Mouse (Mus musculus) yolk sac, embryonic 10.5 days (tissue): ENCODE measurements around the gene Nmbr.
A peak's percentile ranks its signal among the peaks of the same experiment; 100 is the strongest.

Experiments used
- DNase-seq: peaks from one replicate; pipeline ENCODE4 v3.0.0-alpha.2; 2017; ENCODE audit warnings: low spot score

The Nmbr gene

DNA sequence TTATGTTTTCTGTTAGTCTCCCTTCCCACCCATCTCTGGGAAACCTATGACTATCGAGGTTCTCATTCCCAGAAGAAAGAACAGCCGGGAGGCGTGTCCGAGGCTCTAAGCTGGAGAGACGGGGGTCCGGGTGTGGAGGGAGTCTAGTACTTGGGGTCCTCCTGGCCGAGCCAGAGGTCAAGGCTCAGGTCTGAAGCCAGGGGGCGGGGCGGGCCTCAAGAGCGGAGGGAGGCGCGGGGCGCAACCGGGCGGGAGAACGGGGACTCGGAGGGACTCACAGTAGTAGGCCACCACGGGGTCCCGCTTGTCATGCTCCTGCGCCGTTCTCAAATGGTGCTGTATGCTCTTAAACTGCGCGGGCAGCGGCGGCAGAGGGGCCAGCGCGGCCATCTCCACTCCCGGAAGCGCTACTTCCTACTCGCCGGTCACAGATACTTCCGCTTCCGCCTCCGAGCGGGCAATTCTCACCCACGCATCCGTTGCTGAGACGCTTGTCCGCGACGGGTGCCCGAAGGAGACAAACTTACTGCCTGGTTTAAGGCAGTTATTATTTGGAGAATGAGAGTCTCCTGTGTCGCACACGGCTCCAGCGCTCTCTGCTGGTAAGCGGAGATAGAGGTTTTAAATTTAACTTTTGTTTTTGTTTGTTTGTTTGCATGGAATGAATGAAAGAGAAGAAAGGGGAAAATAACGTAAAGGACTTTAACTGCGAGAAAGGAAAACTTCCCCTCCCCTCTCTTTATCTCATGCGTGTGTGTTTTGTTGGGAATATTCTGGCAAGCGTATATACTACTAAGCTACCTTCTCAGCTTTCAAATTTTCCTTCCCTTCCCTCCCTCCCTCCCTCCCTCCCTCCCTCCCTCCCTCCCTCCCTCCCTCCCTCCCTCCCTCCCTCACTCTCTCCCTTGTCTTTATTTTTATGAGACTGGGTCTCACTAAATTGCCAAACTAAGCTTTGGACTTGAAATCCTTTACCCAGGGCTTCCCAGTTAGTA lies at the start of gene Nmbr, which contains the start of gene Vta1:
Gene Nmbr (plus strand): TSS at position 520 of the 995 bp plus-strand sequence.
Gene Vta1 (minus strand): TSS at position 489 of the 995 bp plus-strand sequence.
- peak; percentile 94 for DNase-seq

GRCm38 (mm10) chr10:14660875-14661274 lies 44.5 kb upstream of the Nmbr start:
- no peak for DNase-seq

GRCm38 (mm10) chr10:14666147-14666546 lies 39.2 kb upstream of the Nmbr start:
- no peak for DNase-seq

DNA sequence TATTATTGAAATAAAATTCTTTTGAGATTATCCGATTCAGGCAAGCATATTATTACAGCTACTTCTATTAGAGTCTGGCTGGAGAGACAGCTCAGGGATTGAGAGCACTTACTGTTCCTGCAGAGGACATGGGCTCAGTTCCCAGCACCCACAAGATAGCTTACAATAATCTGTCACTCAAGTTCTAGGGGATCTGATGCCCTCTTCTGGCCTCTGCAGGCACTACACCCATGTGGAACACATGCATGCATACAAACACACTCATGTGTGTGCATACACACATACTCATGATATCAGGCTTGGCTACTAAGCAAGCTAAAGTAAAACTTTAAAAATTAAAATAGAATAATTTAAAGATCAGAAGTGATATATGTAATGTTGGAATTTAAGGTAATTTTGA lies 19.7 kb upstream of the Nmbr start:
- DNase-seq = no peak

GRCm38 (mm10) chr10:14688785-14689442 lies 16.5 kb upstream of the Nmbr start:
- DNase-seq = no peak

DNA sequence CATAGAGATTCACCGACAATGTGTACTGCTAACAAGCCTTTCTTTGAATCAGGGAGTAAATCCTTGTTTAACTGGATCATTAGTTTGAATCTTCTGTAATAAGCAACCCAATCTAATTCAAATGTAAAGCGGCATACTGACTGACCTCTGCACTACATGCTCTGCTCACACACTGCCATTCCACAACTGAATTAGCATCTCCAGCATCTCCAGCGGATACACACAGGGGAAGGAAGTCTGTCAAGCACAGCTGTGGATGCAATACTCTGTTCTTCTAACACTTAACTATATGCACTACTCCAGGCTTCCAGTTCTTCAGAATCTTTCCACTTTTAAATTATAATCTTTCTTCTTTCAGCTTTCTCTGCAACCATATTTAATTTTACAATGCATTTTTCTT lies 15.0 kb upstream of the Nmbr start:
- no peak for DNase-seq

DNA sequence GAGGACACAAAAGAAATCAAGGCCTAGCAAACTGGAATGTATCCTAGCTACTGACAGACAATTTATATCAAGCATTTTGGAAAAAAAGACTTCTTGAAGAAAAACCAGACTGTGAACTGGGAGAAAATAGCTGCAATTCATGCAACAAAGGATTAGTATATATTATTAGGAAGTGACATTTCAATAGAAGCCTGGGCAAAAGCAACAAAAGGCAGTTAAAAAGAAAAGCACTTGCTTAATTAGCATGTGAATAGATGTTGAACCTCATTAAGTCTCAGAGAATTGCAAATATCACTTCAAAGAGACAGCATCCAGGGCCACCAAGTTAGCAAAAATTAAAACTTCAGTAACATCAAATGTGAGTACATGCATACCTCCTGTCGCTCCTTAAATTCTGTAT lies 2.2 kb upstream of the Nmbr start:
- no peak for DNase-seq

GRCm38 (mm10) chr10:14703830-14704420 lies 1.5 kb upstream of the Nmbr start:
- DNase-seq = no peak

DNA sequence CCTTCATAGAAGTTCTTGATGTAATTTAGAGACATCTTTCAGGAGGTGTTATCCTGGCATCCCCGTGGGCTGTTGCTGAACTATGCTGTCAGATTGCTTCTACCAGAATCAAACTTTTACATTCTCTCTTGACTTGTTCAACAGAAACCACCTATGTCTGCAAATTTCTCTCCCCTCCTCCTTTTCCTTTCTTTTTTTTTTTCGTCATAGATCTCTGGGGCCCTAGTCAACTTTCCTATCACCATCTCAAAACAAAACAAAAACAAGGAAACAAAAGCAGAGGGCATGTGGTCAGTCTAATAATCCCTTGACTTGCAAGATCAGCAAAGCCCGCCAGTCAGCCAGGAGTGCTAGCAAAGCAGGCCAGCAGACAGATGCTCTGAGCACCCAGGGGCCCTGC lies 12.7 kb downstream of the Nmbr start, which contains the start of gene Gje1:
Gene Gje1 (minus strand): TSS at position 101 of the 400 bp plus-strand sequence.
- no peak for DNase-seq

- no peak for DNase-seq
These were observed 20.3 kb downstream of the Nmbr start for GRCm38 (mm10) chr10:14725671-14726070.

- DNase-seq = no peak
These were observed 28.9 kb downstream of the Nmbr start for GRCm38 (mm10) chr10:14734285-14734684.

- DNase-seq = peak; percentile 3
These were observed 54.5 kb downstream of the Nmbr start for GRCm38 (mm10) chr10:14759665-14760558.

- no peak for DNase-seq
These were observed 55.2 kb downstream of the Nmbr start for GRCm38 (mm10) chr10:14760618-14761017.

DNA sequence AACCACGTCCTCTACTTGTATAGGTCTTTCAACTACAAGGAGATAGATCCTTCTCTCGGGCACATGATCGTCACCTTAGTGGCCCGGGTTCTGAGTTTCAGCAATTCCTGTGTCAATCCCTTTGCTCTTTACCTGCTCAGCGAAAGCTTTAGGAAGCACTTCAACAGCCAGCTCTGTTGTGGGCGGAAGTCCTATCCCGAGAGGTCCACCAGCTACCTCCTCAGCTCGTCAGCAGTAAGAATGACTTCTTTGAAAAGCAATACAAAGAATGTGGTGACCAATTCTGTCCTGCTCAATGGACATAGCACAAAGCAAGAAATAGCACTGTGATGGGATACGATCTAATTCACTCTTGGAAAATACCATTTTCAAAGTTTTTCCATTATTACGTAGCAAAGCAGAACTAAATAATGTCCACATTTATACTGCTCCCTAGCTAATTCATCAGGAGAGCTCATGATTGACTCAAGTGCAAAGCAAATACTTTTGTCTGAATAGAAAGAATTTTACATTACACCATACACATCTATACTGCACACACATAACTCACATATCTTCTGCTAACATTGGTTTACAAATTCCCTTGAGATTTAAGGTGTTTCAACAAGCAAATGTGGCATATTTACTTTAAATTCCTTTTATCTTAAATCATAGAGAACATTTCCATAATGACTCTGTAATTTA lies 65.0 kb downstream of the Nmbr start:
- no peak for DNase-seq

DNA sequence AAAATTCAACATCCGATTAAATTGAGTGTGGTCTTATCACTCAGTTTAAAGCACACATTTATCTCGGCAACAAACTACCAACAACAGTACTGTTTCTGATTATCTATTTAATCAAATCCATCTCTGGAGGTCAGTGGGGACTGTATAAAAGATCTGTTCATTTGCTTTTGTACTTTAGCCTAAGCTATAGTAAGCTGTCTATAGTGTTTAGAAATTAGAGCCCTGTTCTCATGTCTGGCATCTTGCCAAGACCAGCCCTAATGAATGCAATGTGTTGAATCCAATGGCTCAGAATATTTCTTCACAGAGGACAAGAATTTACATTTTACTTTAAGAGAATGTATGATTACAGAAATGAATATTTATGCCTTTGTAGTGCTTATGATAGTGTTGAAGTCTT lies 69.1 kb downstream of the Nmbr start:
- DNase-seq = no peak

DNA sequence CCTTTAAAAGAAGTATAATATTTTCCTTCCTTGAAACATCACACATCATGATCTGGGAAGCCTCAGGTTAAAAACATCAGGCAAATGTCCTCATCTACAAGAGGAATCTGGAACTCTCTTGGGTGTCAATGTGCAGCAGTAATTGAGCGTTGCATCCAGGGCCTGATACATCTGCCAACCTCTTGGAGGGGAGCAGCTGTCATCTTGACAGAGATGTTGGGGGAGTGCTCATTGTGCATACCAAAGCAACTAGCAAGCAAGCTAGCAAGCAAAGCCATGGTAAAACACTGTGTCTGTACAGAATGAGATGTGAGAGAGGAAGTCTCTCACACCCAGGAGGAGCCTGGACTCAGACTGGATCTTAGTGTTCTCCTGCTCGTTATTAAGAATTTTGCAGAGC lies 84.6 kb downstream of the Nmbr start:
- no peak for DNase-seq

GRCm38 (mm10) chr10:14816970-14817369 lies 111.6 kb downstream of the Nmbr start:
- DNase-seq = no peak
